Mouse (Mus musculus): ENCODE measurements around the gene Cryl1. TPM values are rescaled to one million over a fixed set of nuclear protein-coding genes. Genes with fewer than 3 reads are reported as not detected.

Cryl1 gene
- total RNA-seq, 2 experiments from 2014 or later: 7.2 to 7.4 TPM

GRCm38 (mm10) chr14:57268344-57268743, 130.0 kb downstream of the Cryl1 start:
- intact Hi-C loops (cut with DNase I): no loop called here
- DNase-seq: no peak

- intact Hi-C loops (cut with DNase I): no loop called here
- DNase-seq: no peak
These were observed 134.4 kb downstream of the Cryl1 start for GRCm38 (mm10) chr14:57263943-57264342.

GRCm38 (mm10) chr14:57259341-57259740, 139.0 kb downstream of the Cryl1 start:
- intact Hi-C loops (cut with DNase I): no loop called here
- no peak for DNase-seq

GRCm38 (mm10) chr14:57248661-57249060, 149.7 kb downstream of the Cryl1 start:
- intact Hi-C loops (cut with DNase I): no loop called here
- DNase-seq: no peak

- DNase-seq: no peak
- intact Hi-C loops (cut with DNase I): no loop called here
These were observed 151.8 kb downstream of the Cryl1 start for GRCm38 (mm10) chr14:57246575-57246974.

- intact Hi-C loops (cut with DNase I): no loop called here
- DNase-seq: no peak
These were observed 155.4 kb downstream of the Cryl1 start for GRCm38 (mm10) chr14:57242978-57243377.

- DNase-seq: no peak
- intact Hi-C loops (cut with DNase I): no loop called here
These were observed 163.1 kb downstream of the Cryl1 start for GRCm38 (mm10) chr14:57235276-57235675.

GRCm38 (mm10) chr14:57234711-57235110, 163.6 kb downstream of the Cryl1 start:
- DNase-seq: no peak
- intact Hi-C loops (cut with DNase I): no loop called here

- no peak for DNase-seq
- intact Hi-C loops (cut with DNase I): no loop called here
These were observed 167.9 kb downstream of the Cryl1 start for GRCm38 (mm10) chr14:57230264-57231015.

Other genes with a start within 250 kb of the Cryl1 start
- 1 to 10 TPM; 4.2 to 5.2 TPM for gene Ift88, start 25.5 kb upstream of the Cryl1 start, total RNA-seq (2021)
- 1 to 10 TPM; 4.3 to 6.0 TPM for gene Il17d, start 126.2 kb upstream of the Cryl1 start, total RNA-seq (2021)
- gene Eef1akmt1, start 173.1 kb upstream of the Cryl1 start, total RNA-seq (2021): 10 to 100 TPM; 29.6 to 31.6 TPM